Mouse (Mus musculus): ENCODE data around the gene Mapk13. TPM values are rescaled to one million over a fixed set of nuclear protein-coding genes. Genes with fewer than 3 reads are reported as not detected.
"Not testable (repeated sequence)": the region's sequence is repeated elsewhere in the genome, so short reads cannot be mapped to it uniquely, and the experiment has no call there.

Mapk13 gene
- total RNA-seq, 4 experiments from 2014 or later: 2.1 to 3.4 (median 2.7) TPM

GRCm38 (mm10) chr17:28774303-28774702, 5.2 kb downstream of the Mapk13 start:
- DNase-seq (ENCODE audit: low spot score in 2 of 2): not testable (repeated sequence)

GRCm38 (mm10) chr17:28775161-28775560, 6.1 kb downstream of the Mapk13 start:
- DNase-seq (ENCODE audit: low spot score in 2 of 2): no peak

GRCm38 (mm10) chr17:28776817-28777216, 7.7 kb downstream of the Mapk13 start:
- DNase-seq (ENCODE audit: low spot score in 2 of 2): no peak

- no peak for DNase-seq (ENCODE audit: low spot score in 2 of 2)
Measured at GRCm38 (mm10) chr17:28777231-28778005, 8.3 kb downstream of the Mapk13 start.

- no peak for DNase-seq (ENCODE audit: low spot score in 2 of 2)
Measured at GRCm38 (mm10) chr17:28779735-28780134, 10.6 kb downstream of the Mapk13 start.

GRCm38 (mm10) chr17:28780836-28781235, 11.7 kb downstream of the Mapk13 start:
- DNase-seq (ENCODE audit: low spot score in 2 of 2): no peak

- DNase-seq (ENCODE audit: low spot score in 2 of 2): no peak
Measured at GRCm38 (mm10) chr17:28781290-28782045, 12.4 kb downstream of the Mapk13 start.

- DNase-seq (ENCODE audit: low spot score in 2 of 2): no peak
Measured at GRCm38 (mm10) chr17:28785036-28785435, 15.9 kb downstream of the Mapk13 start.

GRCm38 (mm10) chr17:28787507-28787906, 18.4 kb downstream of the Mapk13 start:
- no peak for DNase-seq (ENCODE audit: low spot score in 2 of 2)

- DNase-seq (ENCODE audit: low spot score in 2 of 2): no peak
Measured at GRCm38 (mm10) chr17:28797031-28797430, 27.9 kb downstream of the Mapk13 start.

- DNase-seq (ENCODE audit: low spot score in 2 of 2): no peak
Measured at GRCm38 (mm10) chr17:28799291-28800160, 30.4 kb downstream of the Mapk13 start.

- DNase-seq (ENCODE audit: low spot score in 2 of 2): no peak
Measured at GRCm38 (mm10) chr17:28800281-28800670, 31.2 kb downstream of the Mapk13 start.

- DNase-seq (ENCODE audit: low spot score in 2 of 2): peak; percentile 48 to 56
Measured at GRCm38 (mm10) chr17:28800671-28801412, 31.7 kb downstream of the Mapk13 start, which contains the start of gene Brpf3. Brpf3 (plus strand) TSS chr17:28801090.

GRCm38 (mm10) chr17:28801474-28802005, 32.4 kb downstream of the Mapk13 start:
- peak; percentile 87 to 97 for DNase-seq (ENCODE audit: low spot score in 2 of 2)

GRCm38 (mm10) chr17:28802006-28802481, 32.9 kb downstream of the Mapk13 start:
- no peak for DNase-seq (ENCODE audit: low spot score in 2 of 2)

GRCm38 (mm10) chr17:28803316-28803715, 34.2 kb downstream of the Mapk13 start:
- no peak for DNase-seq (ENCODE audit: low spot score in 2 of 2)

- DNase-seq (ENCODE audit: low spot score in 2 of 2): no peak
Measured at GRCm38 (mm10) chr17:28804973-28805372, 35.9 kb downstream of the Mapk13 start.

- no peak for DNase-seq (ENCODE audit: low spot score in 2 of 2)
Measured at GRCm38 (mm10) chr17:28806770-28807169, 37.7 kb downstream of the Mapk13 start.

GRCm38 (mm10) chr17:28808714-28809113, 39.6 kb downstream of the Mapk13 start:
- no peak for DNase-seq (ENCODE audit: low spot score in 2 of 2)

GRCm38 (mm10) chr17:28809175-28809831, 40.2 kb downstream of the Mapk13 start:
- no peak for DNase-seq (ENCODE audit: low spot score in 2 of 2)

Measured in left cerebral cortex, adult 8-10 months (tissue).